Mouse (Mus musculus): ENCODE measurements around the gene Has1. TPM values are rescaled to one million over a fixed set of nuclear protein-coding genes. Genes with fewer than 3 reads are reported as not detected.
A peak's percentile ranks its signal among the peaks of the same experiment; 100 is the strongest.

Gene Has1
- polyA plus RNA-seq, 1 experiment = not detected

GRCm38 (mm10) chr17:17825921-17826591, 28.9 kb downstream of the Has1 start:
- TF ChIP-seq POLR2A (IDR thresholded peaks at IDR 0.05; ENCODE audit: control insufficient read depth, low read depth, low read length) (peak; percentile 40; the same call in 1 of the 2 replicates), CTCF (IDR thresholded peaks at IDR 0.05; ENCODE audit: control insufficient read depth, insufficient read depth, insufficient replicate concordance, low read depth, low read length) (no peak)
- H3K36me3 ChIP-seq (ENCODE audit: control insufficient read depth, insufficient read depth, low read length) = no peaks in the 10 kb centered on the region
- H3K27ac ChIP-seq (ENCODE audit: control insufficient read depth, insufficient read depth, low read depth, low read length) = peak overlapping the region; percentile 94
- H3K4me3 ChIP-seq (ENCODE audit: control insufficient read depth, low read depth, low read length) = peak overlapping the region; percentile 85
- H3K4me1 ChIP-seq (ENCODE audit: control insufficient read depth, insufficient read depth, low read length) = peaks cover 13% of the 10 kb centered on the region
- H3K27me3 ChIP-seq (ENCODE audit: control insufficient read depth, insufficient read depth, low read length) = peaks cover 7% of the 10 kb centered on the region; the same call in 1 of the 2 replicates

DNA sequence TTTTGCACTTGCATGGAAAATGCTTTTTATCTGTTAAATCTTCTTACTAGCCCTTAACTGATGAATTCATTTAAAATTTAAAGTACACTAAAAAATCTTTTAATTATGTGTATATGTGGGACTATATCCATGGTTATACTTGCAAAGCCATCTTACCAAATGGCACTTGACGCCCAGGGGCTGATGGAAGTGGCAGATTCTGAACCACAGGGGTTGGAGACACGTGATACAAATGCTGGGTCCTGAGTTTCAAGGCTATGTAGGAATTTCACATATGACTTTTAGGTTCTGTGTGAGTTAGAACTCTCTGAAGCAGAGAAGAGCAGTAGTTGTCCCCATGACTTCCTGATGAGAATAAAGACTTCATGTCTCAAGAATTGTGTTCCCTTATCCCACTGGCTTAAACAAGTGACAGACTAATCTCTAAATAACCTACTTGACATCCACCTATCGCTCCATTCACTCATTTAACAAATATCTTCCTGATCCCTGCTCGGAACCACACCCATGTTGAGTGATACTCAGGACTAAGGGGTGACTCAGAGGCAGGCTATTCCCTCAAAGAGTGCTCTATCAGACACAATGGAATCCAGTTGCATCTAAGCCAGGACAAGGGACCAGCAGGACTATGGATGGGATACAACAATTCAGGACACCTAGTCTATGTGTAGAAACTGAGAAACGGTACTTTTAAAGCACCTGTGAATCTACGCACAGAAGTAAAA, 31.2 kb downstream of the Has1 start:
- Histone ChIP-seq H3K27me3 (ENCODE audit: control insufficient read depth, insufficient read depth, low read length) (0 out of 2 replicates have a peak, but pooled peaks cover 3% of the 10 kb centered on the region), H3K4me3 (ENCODE audit: control insufficient read depth, low read depth, low read length) (no peak overlapping the region), H3K36me3 (ENCODE audit: control insufficient read depth, insufficient read depth, low read length) (no peaks in the 10 kb centered on the region), H3K27ac (ENCODE audit: control insufficient read depth, insufficient read depth, low read depth, low read length) (no peak overlapping the region), H3K4me1 (ENCODE audit: control insufficient read depth, insufficient read depth, low read length) (peaks cover 10% of the 10 kb centered on the region)
- TF ChIP-seq CTCF (IDR thresholded peaks at IDR 0.05; ENCODE audit: control insufficient read depth, insufficient read depth, insufficient replicate concordance, low read depth, low read length) (no peak), POLR2A (IDR thresholded peaks at IDR 0.05; ENCODE audit: control insufficient read depth, low read depth, low read length) (no peak)

DNA sequence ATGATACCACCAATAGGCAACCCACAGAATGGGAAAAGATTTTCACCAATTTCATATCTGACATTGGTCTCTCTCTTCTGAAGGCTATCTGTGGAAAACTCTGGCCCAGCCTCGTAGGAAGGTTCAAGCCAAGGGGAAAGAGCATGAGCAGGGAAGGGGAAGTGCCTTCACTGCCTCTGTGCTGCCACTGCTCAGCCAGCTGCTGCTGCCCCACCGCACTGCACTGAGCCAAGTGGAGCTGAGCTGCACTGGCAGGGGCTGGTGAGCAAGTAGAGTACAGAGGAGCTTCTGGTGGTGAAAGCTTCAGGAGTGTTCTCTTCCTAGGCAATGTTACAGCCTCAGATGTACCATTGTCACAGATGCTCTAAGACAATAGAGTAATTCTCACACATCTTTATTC, 59.5 kb downstream of the Has1 start:
- no peaks in the 10 kb centered on the region for H3K36me3 ChIP-seq (ENCODE audit: control insufficient read depth, insufficient read depth, low read length)
- H3K27ac ChIP-seq (ENCODE audit: control insufficient read depth, insufficient read depth, low read depth, low read length) = no peak overlapping the region
- no peak for TF ChIP-seq POLR2A (IDR thresholded peaks at IDR 0.05; ENCODE audit: control insufficient read depth, low read depth, low read length)
- no peak for TF ChIP-seq CTCF (IDR thresholded peaks at IDR 0.05; ENCODE audit: control insufficient read depth, insufficient read depth, insufficient replicate concordance, low read depth, low read length)
- peak overlapping the region; percentile 54; the same call in 1 of the 2 replicates for H3K4me3 ChIP-seq (ENCODE audit: control insufficient read depth, low read depth, low read length)
- H3K27me3 ChIP-seq (ENCODE audit: control insufficient read depth, insufficient read depth, low read length) = no peaks in the 10 kb centered on the region
- no peaks in the 10 kb centered on the region for H3K4me1 ChIP-seq (ENCODE audit: control insufficient read depth, insufficient read depth, low read length)

Other genes starting within 250 kb of the Has1 start
- 2.6 and 3.5 TPM in 2 replicates for gene Lnpep, start 230.2 kb downstream of the Has1 start, polyA plus RNA-seq (2012; rRNA removed)
- gene Vmn2r90, start 151.5 kb downstream of the Has1 start, polyA plus RNA-seq (2012; rRNA removed) = 0.05 TPM in 2 replicates
- 148 and 156 TPM in 2 replicates for gene Spaca6, start 28.0 kb downstream of the Has1 start, polyA plus RNA-seq (2012; rRNA removed)
- gene Fpr1, start 28.7 kb upstream of the Has1 start, polyA plus RNA-seq (2012; rRNA removed) = not detected in 2 replicates
- not detected in 2 replicates for gene Fpr2, start 32.6 kb upstream of the Has1 start, polyA plus RNA-seq (2012; rRNA removed)
- not detected in 2 replicates for gene Fpr3, start 32.6 kb upstream of the Has1 start, polyA plus RNA-seq (2012; rRNA removed)
- not detected in 2 replicates for gene Fpr-rs4, start 166.5 kb upstream of the Has1 start, polyA plus RNA-seq (2012; rRNA removed)
- not detected in 2 replicates for gene Vmn2r124, start 194.2 kb upstream of the Has1 start, polyA plus RNA-seq (2012; rRNA removed)
- not detected in 2 replicates for gene Vmn2r91, start 229.8 kb upstream of the Has1 start, polyA plus RNA-seq (2012; rRNA removed)